Mouse (Mus musculus) neural tube, embryonic 11.5 days (tissue): ENCODE data around the gene Bcap31. TPM values are rescaled to one million over a fixed set of nuclear protein-coding genes. Genes with fewer than 3 reads are reported as not detected.

Experiments
- ATAC-seq: fragments of 200-750 bp; cut with Nextera tagmentation; 2 replicates; pipeline ENCODE4 v1.8.0; 2017; ENCODE audit warnings: moderate number of reproducible peaks, mild to moderate bottlenecking, moderate TSS enrichment, moderate library complexity; ENCODE audit not compliant: insufficient read depth, low FRiP score, low TSS enrichment
- DNase-seq: peaks from one replicate; pipeline ENCODE4 v3.0.0-alpha.2; 2015; ENCODE audit warnings: low spot score
- H3K27ac ChIP-seq: fragments of 300-500 bp; sonication (generic); 2 replicates; pipeline ENCODE4 v1.5.1; 2014; ENCODE audit warnings: low read depth, mild to moderate bottlenecking, low read length
- H3K27me3 ChIP-seq: fragments of 300-500 bp; sonication (generic); 2 replicates; pipeline ENCODE4 v1.6.1; 2014; ENCODE audit warnings: mild to moderate bottlenecking, low read length, mixed read lengths; ENCODE audit not compliant: control insufficient read depth, insufficient read depth
- H3K36me3 ChIP-seq: fragments of 300-500 bp; sonication (generic); 2 replicates; pipeline ENCODE4 v1.6.1; 2014; ENCODE audit warnings: mild to moderate bottlenecking, low read length, moderate library complexity, mixed read lengths; ENCODE audit not compliant: control insufficient read depth, insufficient read depth
- H3K4me1 ChIP-seq: fragments of 300-500 bp; sonication (generic); 2 replicates; pipeline ENCODE4 v1.6.1; 2014; ENCODE audit warnings: low read length, mixed read lengths; ENCODE audit not compliant: control insufficient read depth, insufficient read depth
- H3K4me2 ChIP-seq: fragments of 300-500 bp; sonication (generic); 2 replicates; pipeline ENCODE4 v1.6.1; 2014; ENCODE audit warnings: low read depth, mild to moderate bottlenecking, moderate library complexity
- H3K4me3 ChIP-seq: fragments of 300-500 bp; sonication (generic); 2 replicates; pipeline ENCODE4 v1.5.1; 2014; ENCODE audit warnings: low read depth, low read length
- H3K9ac ChIP-seq: fragments of 300-500 bp; sonication (generic); 2 replicates; pipeline ENCODE4 v1.6.1; 2014; ENCODE audit warnings: mild to moderate bottlenecking, low read length
- H3K9me3 ChIP-seq: fragments of 300-500 bp; sonication (generic); 2 replicates; pipeline ENCODE4 v1.6.1; 2016; ENCODE audit warnings: low read length; ENCODE audit not compliant: control insufficient read depth
- WGBS: fragments of 180-500 bp; shearing (Covaris S2); extraction: QIAGEN DNeasy Blood & Tissue Kit; methylation state at CpG from one replicate; pipeline ENCODE4 v1.1.7; 2014; 5-methylcytosine and 5-hydroxymethylcytosine counted together
- polyA plus RNA-seq: library from polyadenylated mRNA; unstranded; fragments of >200 nt; fragmentation: Nextera tagmentation; extraction: Ambion mirVana; gene quantifications from 2 replicates; pipeline ENCODE4 v1.2.1, GENCODE M21; 2014

Gene Bcap31
- polyA plus RNA-seq, 1 experiment from 2014 or later, result 141 TPM

DNA sequence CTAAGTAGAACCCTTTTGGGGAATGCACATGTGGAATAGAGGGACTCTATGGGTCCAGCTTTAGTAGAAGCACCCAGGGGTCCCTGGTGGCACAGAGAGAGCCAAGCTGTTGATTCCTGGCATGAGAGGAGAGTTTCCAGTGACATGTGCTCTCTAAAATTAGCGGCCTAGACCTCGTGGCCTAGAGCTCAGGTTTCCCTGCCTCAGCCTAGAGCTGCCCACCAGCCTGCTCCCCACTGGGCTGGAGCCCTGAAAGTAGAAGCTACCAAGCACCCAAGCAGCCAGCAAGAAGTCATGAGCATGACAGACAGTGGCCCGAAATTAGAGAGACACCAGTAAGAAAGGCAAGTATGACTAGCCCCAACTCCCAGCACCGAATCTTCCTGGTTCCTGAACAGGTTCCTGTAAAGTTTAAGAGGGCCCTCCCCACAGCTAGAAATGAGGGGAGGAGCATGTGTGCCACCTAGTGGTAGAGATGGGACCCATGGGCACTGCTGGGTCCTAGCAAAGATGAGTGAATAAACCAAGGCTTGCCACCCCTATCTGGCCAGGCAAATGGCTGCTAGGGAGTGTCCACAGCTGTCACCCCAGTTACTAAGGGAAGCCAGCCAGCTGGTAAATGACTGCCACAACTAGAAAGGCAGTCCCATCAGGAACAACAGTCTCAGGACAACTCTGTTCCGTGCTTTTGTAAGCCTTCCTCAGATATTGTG, 24.9 kb downstream of the Bcap31 start:
- Histone ChIP-seq H3K4me3 (no peak overlapping the region), H3K4me2 (no peak overlapping the region), H3K36me3 (no peaks in the 10 kb centered on the region), H3K9ac (no peak overlapping the region), H3K27me3 (no peaks in the 10 kb centered on the region), H3K4me1 (no peaks in the 10 kb centered on the region), H3K9me3 (no peaks in the 10 kb centered on the region), H3K27ac (no peak overlapping the region)
- 76% methylated on average over 5 of the region's 5 CpGs for WGBS
- DNase-seq, result peak; percentile 28
- ATAC-seq, result no peak

DNA sequence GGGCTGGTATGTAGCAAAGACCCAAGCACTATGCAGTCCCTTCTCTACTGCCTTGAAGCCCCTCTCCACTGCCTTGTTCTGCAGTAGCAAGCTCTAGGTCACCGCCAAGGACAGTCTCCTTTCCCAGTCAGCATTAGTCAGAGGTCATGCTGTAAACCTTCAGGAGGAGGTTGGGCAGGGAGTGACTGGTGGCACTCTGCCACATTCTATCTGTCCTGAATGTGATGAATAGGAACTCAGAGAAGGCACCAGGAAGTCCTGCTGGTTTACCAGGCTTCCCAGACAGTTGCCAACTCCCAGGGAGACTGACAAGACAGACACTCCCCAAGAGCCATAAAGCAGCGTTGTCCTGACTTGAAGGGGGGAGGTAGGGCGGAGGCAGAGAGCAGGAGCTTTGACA, 30.3 kb downstream of the Bcap31 start:
- Histone ChIP-seq H3K4me3 (no peak overlapping the region), H3K4me1 (no peaks in the 10 kb centered on the region), H3K27ac (no peak overlapping the region), H3K9ac (no peak overlapping the region), H3K27me3 (no peaks in the 10 kb centered on the region), H3K4me2 (no peak overlapping the region), H3K9me3 (no peaks in the 10 kb centered on the region), H3K36me3 (no peaks in the 10 kb centered on the region)
- no peak for ATAC-seq
- WGBS, result 69% methylated on average over 3 of the region's 3 CpGs
- no peak for DNase-seq

DNA sequence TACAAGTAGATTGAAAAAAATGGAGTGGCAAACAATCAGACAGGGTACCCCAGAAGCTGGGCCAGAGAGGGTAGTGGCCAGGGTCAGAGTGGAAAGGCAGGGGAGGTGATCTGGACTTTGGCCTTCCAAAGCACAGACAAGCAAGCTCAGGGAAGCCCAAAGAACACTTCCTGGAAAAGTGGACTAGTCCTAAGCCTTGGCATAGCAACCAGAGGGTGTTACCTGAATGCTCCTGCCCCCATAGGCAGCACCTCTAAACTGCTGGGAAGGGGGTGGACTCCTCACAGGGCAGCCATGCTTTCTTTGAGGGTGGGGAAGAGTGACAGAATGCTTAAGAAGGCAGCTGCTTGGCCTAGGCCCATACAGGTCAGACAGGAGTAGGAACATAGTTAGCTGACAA, 31.0 kb downstream of the Bcap31 start:
- Histone ChIP-seq H3K9ac (no peak overlapping the region), H3K36me3 (no peaks in the 10 kb centered on the region), H3K4me1 (no peaks in the 10 kb centered on the region), H3K4me2 (no peak overlapping the region), H3K27ac (no peak overlapping the region), H3K27me3 (no peaks in the 10 kb centered on the region), H3K4me3 (no peak overlapping the region), H3K9me3 (no peaks in the 10 kb centered on the region)
- DNase-seq (no peak), ATAC-seq (no peak)

DNA sequence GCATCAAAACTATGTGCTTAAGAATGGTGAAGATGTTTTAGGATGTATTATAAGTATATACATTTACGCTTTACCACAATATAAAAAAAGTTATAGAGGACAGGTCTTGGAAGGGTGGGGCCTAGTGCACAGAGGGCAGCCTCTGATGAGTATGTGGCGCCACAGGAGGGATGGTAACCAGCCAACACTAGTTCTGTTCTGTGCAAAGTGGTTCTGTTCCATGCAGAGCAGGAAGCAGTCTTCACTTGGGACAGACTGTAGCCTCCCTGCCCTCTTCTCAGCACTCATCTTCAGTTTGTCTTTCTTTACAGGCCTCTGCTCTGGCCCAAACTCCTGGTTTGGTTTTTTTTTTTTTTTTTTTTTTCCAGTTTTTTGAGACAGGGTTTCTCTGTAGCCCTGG, 31.8 kb downstream of the Bcap31 start:
- no peak overlapping the region for H3K4me2 ChIP-seq
- H3K9ac ChIP-seq, result no peak overlapping the region
- H3K27ac ChIP-seq, result no peak overlapping the region
- DNase-seq (no peak), ATAC-seq (no peak)
- no peaks in the 10 kb centered on the region for H3K36me3 ChIP-seq
- H3K9me3 ChIP-seq, result no peaks in the 10 kb centered on the region
- no peaks in the 10 kb centered on the region for H3K27me3 ChIP-seq
- WGBS, result 87% methylated on average over 2 of the region's 2 CpGs
- no peaks in the 10 kb centered on the region for H3K4me1 ChIP-seq
- H3K4me3 ChIP-seq, result no peak overlapping the region

DNA sequence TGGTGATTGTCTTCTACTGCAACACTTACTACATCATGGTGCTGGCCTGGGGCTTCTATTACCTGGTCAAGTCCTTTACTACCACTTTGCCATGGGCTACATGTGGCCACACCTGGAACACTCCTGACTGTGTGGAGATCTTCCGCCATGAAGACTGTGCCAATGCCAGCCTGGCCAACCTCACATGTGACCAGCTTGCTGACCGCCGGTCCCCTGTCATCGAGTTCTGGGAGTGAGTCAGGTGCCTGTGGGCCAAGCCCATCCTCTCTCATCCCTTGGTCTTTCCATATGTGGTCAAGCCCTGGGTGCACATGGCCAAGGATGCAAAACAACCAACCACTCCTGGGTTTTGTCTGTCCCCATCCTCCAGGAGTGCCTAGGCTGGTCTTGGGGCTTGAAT, 39.3 kb downstream of the Bcap31 start:
- no peak overlapping the region for H3K9ac ChIP-seq
- no peaks in the 10 kb centered on the region for H3K9me3 ChIP-seq
- no peak overlapping the region for H3K4me3 ChIP-seq
- no peak for ATAC-seq
- H3K27ac ChIP-seq, result no peak overlapping the region
- no peak overlapping the region for H3K4me2 ChIP-seq
- DNase-seq, result no peak
- H3K36me3 ChIP-seq, result no peaks in the 10 kb centered on the region; the same call in 1 of the 2 replicates
- no peaks in the 10 kb centered on the region for H3K27me3 ChIP-seq
- H3K4me1 ChIP-seq, result no peaks in the 10 kb centered on the region
- 92% methylated on average over 4 of the region's 4 CpGs for WGBS

DNA sequence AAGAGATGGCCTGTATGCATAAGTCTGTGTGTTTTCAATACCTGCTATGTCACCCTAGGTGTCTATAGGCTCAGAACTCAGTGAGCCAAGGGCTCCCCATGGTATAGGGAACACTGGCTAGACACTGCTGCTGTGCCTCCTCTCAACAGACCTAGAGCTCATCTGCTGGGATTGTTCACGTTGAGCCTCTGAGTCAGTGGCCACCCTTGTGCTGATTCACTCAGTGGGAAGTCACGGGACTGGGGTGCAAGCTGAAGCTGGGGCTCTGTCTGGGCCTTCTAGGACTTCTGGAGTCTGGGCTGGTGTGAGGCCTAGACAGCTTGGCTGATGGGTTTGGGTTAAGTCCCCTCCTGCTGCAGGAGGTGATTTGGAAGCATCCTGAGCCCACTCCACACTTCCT, 40.7 kb downstream of the Bcap31 start:
- WGBS, result 67% methylated on average over 2 of the region's 2 CpGs
- Histone ChIP-seq H3K27me3 (no peaks in the 10 kb centered on the region), H3K9me3 (no peaks in the 10 kb centered on the region), H3K4me3 (no peak overlapping the region), H3K4me1 (no peaks in the 10 kb centered on the region), H3K36me3 (no peaks in the 10 kb centered on the region; the same call in 1 of the 2 replicates), H3K9ac (no peak overlapping the region), H3K27ac (no peak overlapping the region), H3K4me2 (peak overlapping the region; percentile 63)
- ATAC-seq (no peak), DNase-seq (no peak)

DNA sequence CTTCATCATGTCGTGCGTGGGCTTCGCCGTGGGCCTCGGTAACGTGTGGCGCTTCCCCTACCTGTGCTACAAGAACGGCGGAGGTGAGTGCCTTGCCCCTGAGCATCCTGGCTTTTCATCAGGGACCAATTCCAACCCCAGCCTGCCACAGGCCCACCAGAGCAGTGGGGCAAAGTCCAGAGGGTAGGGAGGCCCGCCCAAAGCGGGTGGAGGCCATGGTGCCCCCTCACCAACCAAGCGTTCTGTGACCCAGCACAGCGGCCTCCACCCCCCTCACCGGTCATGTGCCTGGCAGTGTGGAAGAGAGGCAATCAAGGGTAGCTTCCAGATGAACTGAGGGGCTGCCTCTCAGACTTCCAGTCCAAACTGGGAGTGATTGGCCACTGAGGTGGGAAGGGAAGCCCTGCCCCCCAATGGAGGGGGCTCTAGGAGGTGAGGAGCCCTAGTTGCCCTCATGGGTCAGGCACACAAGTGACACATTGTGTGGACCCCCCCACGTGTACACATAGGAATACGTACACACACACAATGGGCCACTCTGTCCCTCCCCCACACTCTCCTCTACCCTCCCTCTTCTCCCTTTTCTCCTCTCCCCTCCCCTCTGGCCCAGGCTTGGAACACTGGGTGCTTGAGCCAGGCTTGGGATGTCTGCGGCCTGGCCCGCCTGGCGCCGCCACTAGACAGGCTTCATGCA, 41.9 kb downstream of the Bcap31 start:
- DNase-seq (peak; percentile 37), ATAC-seq (peak; percentile 20; the same call in 1 of the 2 replicates)
- no peaks in the 10 kb centered on the region for H3K9me3 ChIP-seq
- H3K4me3 ChIP-seq, result peak overlapping the region; percentile 57
- no peaks in the 10 kb centered on the region for H3K4me1 ChIP-seq
- H3K27me3 ChIP-seq, result no peaks in the 10 kb centered on the region
- 28% methylated on average over 20 of the region's 20 CpGs for WGBS
- no peak overlapping the region for H3K27ac ChIP-seq
- peak overlapping the region; percentile 80 for H3K9ac ChIP-seq
- H3K36me3 ChIP-seq, result no peaks in the 10 kb centered on the region; the same call in 1 of the 2 replicates
- peak overlapping the region; percentile 63 for H3K4me2 ChIP-seq

DNA sequence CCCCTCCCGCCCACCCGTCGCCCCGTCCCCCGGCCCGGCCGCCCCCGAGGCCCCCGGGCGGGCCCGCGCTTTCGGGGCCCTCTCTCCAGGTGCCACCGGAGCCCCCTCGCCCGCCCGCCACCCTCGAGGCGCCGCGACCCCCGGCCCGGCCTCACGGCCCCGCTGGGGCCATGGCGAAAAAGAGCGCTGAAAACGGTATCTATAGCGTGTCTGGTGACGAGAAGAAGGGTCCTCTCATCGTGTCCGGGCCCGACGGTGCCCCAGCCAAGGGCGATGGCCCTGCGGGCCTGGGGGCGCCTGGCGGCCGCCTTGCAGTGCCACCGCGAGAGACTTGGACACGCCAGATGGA, 42.4 kb downstream of the Bcap31 start:
- WGBS, result 15% methylated on average over 14 of the region's 42 CpGs
- Histone ChIP-seq H3K9ac (peak overlapping the region; percentile 80), H3K4me2 (peak overlapping the region; percentile 63), H3K4me3 (peak overlapping the region; percentile 57), H3K27me3 (no peaks in the 10 kb centered on the region), H3K27ac (no peak overlapping the region), H3K9me3 (no peaks in the 10 kb centered on the region), H3K36me3 (no peaks in the 10 kb centered on the region; the same call in 1 of the 2 replicates), H3K4me1 (no peaks in the 10 kb centered on the region)
- peak; percentile 20; the same call in 1 of the 2 replicates for ATAC-seq
- no peak for DNase-seq
